Mouse (Mus musculus): ENCODE data around the gene Tbx4.

Tbx4 gene

DNA sequence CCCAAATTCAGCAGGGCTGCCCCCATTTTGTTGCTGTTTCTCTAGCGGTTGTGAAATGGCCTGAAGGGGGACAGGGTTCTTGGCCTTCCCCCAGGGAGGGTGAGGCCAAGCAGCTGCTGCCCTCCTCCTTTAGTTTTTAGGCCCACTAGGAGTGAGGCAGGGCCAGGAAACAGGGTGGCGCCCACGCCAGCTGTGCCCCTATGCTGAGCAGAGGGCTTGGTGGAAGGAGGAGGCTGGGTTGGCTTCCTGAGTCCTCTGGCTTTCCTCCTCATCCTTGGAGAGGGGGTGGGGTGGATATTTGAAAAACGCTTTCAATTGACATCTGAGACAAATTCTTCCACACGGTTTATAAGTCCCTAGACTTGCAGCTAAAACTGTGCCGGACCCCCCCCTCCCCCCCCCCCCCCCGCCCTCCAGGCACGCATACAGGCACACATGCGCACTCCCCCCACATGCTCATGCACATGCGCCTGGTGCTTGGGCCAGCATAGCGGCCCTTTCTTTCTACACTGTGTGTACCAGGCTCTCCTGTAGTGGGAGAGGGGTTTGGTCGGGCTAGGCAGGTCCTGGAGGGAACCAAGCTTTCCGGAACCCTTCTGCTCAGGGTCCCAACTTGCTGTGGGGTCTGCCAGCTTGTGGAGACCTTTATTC, 10.2 kb downstream of the Tbx4 start:
- intact Hi-C loops (cut with DNase I): no loop called here

DNA sequence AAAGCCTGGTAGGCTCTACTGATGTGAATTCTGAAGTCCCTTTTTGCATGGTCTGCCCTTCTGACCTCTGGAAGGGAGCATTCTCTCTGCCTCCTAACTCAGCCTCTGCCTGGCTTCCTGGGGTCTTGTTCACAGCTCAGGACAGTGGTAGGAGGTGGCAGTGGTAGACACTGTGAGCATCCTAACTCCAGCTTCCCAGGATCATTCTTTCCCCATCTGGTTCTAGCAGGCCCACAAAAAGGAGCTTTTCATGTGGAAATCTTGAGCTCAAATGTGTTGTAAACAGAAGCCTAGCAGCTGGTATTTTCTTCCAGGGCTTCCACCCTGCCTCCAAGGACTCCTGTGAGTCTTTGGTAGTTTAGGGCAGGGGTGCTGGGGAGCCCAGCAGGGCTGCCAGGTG, 14.1 kb downstream of the Tbx4 start:
- intact Hi-C loops (cut with DNase I): no loop called here

DNA sequence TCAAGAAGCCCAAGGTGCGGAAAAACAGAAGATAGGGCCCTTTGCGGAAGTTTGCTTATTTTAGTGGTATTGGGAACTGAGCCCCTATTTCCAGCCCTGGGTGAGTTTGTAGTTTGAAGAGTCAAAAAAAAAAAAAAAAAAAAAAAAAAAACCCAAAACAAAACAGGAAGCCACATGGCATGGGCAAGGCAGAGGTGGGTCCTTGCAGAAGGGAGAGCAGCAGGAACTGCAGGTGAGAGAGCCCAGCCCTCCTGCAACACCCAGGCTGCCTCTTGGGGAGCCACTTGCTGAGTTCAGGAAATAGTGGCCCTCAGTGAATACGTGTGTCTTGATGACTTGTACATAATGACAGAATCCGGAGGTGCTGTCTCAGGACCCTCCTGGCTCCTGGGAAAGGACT, 23.3 kb downstream of the Tbx4 start:
- intact Hi-C loops (cut with DNase I): no loop called here

DNA sequence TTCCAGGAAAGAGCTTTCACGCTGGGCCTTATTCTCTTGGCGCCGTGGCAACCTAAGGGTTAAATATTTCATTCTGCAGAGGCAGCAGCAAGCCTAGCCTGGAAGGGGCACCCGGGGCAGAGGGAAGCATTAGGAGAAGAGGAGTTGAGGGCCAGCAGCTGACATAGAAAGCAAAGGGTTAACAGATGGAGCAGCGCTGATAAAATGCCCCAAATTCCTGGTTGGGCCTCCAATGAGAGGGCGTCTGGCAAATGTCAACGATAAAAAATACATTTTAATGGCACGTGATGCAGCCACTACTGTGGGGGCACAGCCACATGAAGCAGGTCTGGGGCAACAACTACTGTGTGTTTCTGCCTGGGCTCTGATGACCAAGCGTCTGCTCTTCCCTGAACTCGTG, 23.9 kb downstream of the Tbx4 start:
- intact Hi-C loops (cut with DNase I): no loop called here

DNA sequence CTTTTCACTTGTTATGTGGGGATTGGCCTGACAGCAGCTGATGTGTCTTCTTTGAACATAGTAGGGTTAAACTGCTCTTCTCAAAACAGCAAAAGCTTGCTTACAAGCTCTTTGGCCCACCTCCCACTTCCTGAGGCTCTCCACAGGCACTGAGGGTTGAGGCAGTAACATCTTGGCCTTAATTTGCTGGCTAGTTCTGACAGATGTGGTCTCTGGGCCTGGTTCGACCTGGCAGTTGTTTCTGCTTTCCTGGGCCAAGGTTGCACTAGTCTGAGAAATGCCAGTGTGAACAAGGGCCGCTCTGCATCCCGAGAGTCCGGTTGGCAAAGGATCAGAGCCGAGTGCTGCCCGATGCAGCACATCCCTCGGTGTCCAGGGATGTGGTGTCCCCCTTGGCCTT, 27.3 kb downstream of the Tbx4 start:
- intact Hi-C loops (cut with DNase I): no loop called here

DNA sequence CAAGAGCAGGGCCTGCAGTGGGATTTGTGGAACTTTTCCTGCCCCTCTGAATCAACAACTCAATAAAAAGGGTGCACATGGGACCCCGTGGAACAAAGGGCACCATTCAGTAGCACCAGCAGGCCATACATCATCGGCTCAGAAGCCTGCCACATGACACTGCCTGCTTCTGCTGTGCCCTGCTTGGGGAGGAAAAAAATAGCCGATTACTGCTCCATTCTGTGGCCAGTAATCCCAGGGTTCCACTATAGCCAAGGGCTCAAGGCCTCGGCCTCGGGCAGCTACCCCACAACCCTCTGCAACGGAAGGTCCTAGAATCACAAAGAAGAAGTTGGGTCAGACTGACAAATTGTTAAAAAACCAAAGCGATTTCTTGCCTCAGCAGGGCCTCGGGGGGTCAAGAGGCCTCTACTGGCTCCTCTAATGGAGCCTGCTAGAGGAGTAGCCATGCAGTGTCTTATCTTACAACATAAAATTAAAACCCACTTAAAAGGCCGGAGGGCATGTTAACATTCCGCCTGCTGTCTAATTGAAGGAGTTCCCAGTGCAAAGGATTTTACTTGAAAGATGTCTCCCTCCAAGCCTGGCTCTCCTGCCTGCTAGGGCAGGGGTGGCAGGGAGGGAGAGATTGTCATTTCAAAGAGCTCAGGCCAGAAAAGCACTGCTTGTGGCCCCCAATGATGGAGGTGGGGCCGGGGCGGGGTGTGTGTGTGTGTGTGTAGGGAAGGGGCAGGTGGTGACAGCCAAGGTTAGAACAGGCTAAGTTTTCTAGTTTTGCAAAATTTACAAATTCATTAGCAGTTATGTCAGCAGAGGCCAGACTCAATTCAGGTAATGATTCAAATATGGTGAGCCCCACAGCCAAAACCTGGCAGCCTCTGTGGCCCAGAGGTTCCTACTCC, 31.1 kb downstream of the Tbx4 start:
- intact Hi-C loops (cut with DNase I): no loop called here

DNA sequence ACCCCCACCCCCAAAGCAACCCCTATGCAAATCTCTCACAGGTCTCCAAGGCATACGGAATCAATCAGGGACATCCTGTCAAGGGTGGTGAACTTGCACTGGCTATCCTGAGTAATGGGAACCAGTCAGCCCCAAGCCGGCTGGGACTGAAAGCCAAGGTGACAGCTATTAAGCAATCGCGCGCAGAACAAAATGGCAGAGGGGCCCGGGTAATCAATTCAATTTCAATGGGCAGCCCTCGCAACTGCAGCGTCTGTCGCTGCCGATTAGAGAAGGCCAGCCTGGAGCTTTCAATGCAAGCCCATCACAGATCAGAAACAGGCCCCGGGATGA, 31.7 kb downstream of the Tbx4 start:
- intact Hi-C loops (cut with DNase I): no loop called here

DNA sequence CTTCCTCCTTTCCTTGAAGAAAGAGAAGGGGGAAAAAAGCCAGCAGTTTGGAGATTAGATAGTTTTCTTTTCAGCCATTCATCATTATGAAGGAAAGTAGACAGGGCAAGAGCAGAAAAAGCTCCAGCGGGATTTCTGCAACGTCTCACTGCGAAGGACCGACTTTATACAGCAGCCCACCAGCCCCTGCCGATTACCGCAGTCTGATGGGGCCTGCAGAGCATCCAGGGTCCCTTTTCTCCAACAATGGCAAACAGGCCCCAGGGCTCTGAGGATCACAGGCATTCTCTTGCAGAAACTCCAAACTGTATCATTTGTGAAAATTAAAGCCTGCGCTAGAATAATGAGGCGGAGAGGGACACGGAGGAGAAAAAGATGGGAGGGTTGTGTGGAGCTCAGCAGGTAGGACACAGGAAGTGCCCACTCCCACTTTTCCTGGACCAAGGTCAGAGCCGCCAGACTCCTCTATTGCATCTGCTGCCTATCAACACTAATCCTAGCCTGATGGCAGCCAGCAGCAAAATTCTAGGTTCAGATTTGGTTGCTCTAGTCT, 32.2 kb downstream of the Tbx4 start:
- intact Hi-C loops (cut with DNase I): no loop called here

DNA sequence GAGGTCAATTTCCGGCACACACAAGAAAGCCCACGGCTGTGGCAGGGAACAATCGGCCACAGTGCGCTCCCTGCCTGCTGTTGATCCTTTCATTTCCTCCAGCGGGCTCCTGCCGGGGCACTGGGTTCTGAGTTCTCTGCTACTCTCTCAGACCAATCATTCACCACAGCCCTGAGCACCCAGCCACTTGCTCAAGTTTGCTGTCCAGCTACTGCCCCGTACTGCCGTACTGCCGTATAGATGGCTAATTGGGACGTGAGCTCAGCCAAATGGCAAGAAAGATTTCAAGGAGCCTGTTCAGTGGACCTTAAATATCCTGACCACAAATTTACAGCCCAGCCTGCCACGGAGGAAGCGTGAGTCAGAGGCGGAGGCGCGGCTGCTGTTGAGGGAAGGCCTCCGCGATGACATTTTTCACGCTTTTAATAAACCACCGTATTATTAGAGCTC, 39.1 kb downstream of the Tbx4 start:
- intact Hi-C loops (cut with DNase I): no loop called here

DNA sequence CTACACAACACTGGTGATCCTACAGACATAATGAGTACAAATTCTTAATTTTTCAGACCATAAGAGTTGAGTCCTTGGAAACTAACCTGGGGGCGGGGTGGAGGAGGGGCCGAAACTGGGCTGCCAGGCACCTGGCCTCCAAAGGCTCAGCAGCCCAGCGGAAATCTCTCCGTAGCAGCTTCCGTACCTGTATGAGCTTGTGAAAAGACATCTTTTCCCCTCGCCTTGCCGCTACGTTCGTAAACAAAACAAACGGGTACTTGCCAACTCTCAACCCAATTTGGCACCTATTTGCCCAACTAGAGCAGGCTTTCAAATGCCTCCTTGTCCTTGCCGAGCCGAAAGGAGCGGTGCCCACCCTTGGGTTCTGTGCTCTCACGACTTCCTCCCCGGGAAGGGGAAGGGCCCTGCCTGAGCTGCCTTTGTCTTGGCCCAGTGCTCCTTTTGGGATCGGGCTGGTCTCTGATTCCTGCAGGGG, 40.1 kb downstream of the Tbx4 start:
- intact Hi-C loops (cut with DNase I): no loop called here

DNA sequence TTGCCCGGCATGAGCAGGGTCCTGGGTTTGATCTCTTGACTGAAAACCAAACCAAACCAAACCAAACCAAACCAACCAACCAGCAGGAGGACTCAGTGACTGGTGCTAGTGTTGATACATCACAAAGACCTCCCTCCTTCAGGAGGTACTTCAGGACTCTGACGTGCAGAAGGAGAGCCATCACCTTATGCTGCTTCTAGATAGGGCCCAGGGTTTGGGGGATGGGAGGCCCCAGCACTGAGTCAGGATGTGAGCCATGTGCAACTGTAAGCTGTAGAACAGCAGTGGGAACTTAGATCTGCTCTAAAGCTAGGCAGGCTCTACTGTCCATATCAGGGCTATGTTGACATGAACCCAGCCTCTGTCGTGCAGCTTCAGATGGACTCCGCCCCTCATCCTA, 41.9 kb downstream of the Tbx4 start:
- intact Hi-C loops (cut with DNase I): no loop called here

DNA sequence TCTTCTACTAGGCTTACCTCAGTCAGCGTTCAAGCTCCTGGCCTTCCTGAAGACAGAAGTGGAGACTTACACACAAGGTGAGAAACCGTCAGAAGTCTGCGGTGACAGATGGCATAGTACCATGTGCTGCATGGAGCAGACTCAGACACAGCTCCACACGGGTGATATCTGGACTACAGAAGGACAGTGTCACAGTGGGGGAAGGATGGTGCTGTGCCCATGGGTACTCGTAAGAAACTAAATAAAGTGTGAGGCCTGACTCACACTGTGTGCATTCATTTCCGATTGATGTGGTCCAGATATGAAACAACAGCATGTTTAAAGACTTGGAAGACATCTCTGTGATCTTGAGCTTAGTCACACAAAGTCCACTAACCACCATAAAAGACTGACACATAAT, 43.4 kb downstream of the Tbx4 start:
- intact Hi-C loops (cut with DNase I): no loop called here

DNA sequence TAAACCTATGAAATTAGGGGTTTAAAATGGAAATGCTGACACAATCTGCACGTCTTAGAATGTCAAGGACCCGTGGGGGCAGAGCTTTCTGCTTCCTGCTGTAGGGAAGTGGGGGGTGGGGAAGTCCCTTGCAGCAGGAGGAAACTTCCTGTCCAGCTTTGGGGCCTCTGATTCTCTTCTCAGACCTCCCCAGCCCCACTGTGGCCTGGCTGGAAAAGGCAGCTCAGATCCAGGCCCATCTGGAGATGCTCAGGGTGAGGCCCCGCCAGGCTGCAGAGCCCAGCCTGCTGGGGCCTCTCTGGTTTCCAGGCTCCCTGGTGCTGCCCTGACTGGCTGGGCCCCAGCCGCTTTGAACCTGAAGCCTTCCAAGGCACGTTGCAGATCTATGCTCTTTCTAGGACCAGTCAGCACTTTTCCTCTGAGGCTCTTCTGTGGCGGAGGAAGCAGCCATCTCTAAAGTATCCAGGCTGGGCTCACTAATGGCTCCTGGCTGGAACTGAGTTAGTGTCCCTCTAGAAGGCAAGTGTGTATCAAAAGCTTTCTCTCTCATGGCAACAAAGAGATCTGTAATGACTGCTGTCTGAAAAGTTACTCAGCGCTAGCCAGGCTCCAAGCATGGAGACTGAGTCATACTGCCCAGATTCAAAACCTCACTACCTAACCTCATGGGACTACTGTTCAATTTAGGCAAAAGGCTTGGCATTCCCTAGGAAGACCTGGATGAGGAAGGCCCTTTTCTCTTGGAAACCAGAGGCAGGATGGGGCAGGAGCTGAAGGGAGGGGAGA, 55.8 kb downstream of the Tbx4 start:
- intact Hi-C loops (cut with DNase I): no loop called here

DNA sequence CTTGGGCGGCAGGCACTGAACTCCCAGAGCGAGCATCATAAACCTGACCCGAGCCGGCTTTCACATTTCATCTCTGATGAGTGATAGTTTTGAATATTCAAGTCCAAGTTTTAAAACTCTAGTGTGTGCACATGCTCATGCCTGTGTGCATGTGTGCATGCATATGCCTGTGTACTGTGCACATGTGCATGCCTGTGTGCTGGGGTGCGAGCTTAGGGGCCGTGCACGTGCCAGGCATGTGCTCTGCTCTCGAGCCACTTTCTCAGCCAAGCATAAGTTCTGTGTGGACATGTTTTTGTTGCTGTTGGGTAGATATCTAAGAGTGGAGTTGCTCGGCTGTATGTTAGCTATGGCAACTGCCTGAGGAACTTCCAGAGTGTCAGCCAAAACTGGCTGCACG, 62.5 kb downstream of the Tbx4 start:
- intact Hi-C loops (cut with DNase I): no loop called here

DNA sequence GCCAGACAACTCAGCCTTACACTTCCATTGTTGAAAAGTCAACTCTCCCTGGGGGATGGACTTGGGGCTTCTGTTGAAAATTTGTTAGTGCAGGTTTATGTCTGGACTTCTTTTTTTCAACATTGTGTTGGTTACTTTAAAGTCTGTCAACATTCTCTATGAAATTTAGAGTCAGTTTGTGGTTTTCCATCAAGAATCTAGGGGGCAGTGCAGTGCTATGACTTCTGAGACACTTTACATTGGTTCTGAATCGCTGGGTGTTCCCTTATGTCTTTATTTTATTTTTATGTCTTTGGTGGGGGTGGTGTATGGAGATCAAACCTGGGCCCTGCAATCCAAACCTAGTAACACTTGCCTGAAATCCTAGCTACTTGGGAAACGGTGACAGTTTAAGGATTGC, 63.5 kb downstream of the Tbx4 start:
- intact Hi-C loops (cut with DNase I): no loop called here

DNA sequence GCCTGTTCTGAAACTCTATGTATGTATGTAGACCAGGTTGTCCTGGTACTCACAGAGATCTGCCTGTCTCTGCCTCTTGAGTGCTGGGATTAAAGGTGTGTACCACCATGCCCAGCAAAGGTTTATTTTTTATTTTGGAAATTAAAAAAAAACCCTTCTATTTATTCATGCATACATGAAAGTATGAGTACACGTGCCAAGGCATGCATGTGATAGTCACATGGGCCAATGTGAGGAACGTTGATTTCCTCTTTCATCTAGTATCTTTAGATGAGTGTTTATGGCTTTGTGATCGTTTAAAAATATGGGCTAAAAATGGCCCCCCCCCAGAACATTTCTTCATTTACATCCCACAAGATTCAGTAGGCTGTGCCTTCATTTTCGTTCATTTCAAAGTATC, 66.3 kb downstream of the Tbx4 start:
- intact Hi-C loops (cut with DNase I): no loop called here

DNA sequence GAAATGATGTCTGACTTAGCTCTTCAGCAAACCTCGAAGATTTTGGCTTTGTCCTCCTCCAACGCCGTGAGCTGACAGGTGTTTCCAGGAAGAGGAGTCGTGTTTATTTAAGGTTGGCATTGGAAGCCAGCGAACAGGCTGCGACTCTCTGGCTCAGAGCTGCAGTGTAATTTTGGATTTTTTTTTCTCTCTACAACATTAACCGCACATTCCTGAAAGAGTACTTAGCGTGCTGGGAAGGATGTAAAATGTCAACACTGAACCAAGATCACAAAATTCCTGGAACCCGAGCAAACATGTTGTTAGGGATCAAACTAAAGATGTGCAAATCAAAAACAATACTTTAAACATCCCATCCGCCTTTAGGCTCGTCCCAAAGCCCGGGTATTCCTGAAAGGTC, 69.4 kb downstream of the Tbx4 start:
- intact Hi-C loops (cut with DNase I): no loop called here

DNA sequence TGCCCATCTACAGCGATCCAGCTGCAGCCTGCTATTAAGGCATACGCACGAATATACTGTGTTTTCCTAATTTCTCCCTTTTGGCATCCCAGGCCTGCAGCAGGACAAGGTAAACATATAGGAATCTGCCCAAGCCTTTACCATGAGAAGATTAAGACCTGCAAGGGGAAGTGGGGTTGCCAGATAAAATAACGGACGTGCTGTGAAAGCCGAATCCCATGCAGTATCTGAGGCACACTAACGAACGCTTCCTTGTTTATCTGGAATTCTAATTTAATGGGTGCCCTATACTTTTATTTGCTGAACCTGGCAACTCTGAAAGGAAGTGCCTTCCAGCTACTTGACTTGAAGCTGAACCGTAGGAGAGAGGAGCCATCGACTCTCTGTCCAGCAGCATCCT, 70.2 kb downstream of the Tbx4 start:
- intact Hi-C loops (cut with DNase I): no loop called here

DNA sequence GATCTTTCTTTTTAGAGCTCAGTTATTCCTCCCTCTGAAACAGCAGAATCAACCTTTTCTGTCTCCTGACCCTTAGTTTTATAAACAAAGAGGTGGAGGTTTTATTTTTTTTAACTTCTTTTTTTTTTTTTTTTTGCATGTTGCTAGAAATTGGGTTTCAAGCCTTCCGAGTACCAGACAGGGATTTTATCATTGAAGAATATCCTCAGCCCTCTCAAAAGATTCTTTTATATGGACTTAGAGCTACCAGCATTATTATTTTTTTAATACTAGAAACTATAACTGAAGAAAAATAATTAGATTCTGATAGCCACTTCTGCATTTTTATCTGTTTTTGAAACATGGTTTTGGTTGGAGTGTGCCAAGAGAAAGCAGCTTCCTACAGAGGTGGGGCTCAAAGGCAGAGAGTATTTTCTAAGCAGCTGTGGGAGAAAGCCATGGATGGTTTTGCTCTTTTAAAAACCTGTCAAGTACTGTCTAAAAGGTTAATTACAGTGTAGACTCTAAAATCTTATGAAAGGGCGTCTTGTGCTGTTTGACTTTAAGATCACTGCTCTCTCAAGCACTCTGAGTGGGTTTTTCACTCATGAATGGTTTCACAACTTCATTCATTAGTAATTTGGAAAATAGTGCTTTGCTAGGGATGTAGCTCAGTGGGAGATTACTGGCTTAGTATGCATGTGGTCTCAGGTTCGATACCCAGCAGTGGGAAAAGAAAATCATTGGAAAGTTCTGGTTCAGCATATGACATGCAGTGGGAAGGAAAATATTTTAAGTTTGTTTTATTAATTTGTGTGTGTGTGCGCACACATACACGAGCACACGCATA, 70.9 kb downstream of the Tbx4 start:
- intact Hi-C loops (cut with DNase I): no loop called here

DNA sequence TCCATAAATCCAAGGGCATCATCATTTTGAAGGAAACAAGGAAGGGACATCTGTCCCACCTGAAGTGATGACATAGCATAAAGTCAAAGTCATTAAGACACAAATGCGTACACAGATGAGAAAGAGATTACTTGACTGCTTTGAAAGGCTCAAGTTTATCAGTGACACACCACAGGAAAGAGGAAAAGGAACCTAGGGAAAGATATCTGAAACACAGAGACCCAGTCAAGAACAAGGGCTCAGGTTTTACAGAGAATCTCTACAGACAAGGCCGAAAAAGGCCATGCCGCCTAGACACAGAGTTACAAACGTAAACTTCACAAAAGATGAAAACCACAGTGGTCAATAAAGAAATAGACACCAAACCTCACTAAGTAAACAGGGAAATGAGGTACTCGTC, 73.6 kb downstream of the Tbx4 start:
- intact Hi-C loops (cut with DNase I): no loop called here

DNA sequence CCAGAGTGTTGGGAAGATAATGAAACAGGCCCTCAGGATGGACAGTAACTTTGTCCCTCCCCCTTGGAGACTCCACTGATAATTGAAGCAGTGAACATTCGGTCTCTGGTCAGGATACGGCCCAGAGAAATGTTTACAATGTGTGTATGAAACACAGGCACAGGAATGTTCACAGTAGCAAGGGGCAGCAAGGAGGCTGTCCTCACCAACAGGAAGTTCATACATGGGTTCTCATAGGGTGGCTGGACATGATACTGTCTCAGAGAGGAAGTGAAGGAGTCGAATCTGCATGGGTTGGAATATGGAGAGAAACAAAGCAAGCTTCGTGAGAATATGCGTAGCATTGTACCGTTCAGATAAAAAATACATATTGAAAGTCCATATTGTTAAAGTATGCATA, 74.1 kb downstream of the Tbx4 start:
- intact Hi-C loops (cut with DNase I): no loop called here

Measured in adrenal gland (tissue).